Mouse (Mus musculus) lung, adult 2 months (tissue): ENCODE results near the gene Eif2s2.

ENCODE experiments used
- CTCF ChIP-seq: fragments of 200-500 bp; IDR thresholded peaks from 2 replicates; pipeline ENCODE4 v1.5.1; 2011; ENCODE audit warnings: mild to moderate bottlenecking, low read length, control low read depth; ENCODE audit not compliant: insufficient read depth
- POLR2A ChIP-seq: fragments of 200-500 bp; IDR thresholded peaks from 2 replicates; pipeline ENCODE4 v1.6.1; 2011; ENCODE audit warnings: low read depth, mild to moderate bottlenecking, control low read depth, low read length, borderline replicate concordance; ENCODE audit errors: extremely low read depth

DNA sequence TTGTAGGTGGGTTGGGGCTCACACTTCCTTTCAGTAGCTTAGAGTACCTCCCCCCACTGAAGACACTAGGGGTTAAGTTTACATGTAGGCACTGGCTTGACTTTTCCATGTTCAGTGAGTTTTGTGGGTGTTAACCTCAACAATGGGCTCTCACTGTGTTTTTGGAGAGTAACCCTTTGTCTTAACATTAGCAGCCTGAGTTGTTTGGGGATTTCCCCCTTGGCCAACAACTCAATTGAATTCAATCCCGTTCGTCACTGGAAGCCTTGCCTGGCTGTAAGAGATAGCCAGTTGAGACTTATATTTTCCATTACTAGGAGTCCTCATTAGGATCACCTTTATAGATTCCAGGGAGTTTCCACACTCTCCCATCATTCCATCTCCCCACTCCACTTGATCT is 56.2 kb downstream of the Eif2s2 start:
- TF ChIP-seq CTCF = no peak
- TF ChIP-seq POLR2A = no peak
